Mouse (Mus musculus): ENCODE results near the gene Ift46.
A peak's percentile ranks its signal among the peaks of the same experiment; 100 is the strongest.

Gene Ift46

GRCm38 (mm10) chr9:44767101-44768028 lies at the start of gene Ift46, which contains the start of gene Arcn1:
TSS of gene Ift46 (plus strand) at chr9:44767908.
TSS of gene Arcn1 (minus strand) at chr9:44767845.
- DNase-seq (ENCODE audit: low spot score in 2 of 2) = peak; percentile 72 to 74

DNA sequence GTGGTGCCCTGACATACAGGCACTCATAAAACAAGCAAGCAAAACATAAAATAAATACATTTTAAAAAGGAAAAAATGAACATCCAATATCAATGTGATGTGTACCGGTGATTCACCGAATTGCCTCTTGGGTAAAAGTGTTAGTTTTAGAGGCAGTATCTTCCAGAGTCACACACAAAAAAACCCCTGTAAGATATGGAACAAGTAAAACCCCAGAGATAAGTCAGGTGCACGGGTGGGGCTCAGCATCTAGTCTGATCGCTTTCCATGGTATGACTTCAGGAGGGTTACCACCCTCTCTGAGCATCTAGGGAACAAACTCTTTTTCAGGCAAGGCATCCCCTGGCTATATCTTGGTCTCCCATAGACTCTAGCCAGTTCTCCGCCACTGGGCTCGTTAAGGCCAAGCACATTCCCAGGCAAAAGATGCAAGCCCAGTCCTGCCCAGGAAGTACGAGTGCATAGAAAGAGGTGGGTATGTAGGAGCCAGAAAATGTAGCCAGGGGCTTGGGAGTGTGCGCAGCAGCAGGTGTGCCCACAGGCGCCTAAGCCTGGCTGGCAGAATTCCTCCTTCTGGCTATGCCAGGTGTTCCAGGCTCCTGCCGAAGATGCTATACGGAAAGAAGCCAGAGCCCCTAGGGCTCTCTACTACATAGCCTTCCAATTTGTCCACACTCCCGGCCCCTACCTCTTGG lies 48.6 kb upstream of the Ift46 start:
- DNase-seq (ENCODE audit: low spot score in 2 of 2) = no peak

GRCm38 (mm10) chr9:44719632-44720357 lies 47.9 kb upstream of the Ift46 start:
- no peak for DNase-seq (ENCODE audit: low spot score in 2 of 2)

DNA sequence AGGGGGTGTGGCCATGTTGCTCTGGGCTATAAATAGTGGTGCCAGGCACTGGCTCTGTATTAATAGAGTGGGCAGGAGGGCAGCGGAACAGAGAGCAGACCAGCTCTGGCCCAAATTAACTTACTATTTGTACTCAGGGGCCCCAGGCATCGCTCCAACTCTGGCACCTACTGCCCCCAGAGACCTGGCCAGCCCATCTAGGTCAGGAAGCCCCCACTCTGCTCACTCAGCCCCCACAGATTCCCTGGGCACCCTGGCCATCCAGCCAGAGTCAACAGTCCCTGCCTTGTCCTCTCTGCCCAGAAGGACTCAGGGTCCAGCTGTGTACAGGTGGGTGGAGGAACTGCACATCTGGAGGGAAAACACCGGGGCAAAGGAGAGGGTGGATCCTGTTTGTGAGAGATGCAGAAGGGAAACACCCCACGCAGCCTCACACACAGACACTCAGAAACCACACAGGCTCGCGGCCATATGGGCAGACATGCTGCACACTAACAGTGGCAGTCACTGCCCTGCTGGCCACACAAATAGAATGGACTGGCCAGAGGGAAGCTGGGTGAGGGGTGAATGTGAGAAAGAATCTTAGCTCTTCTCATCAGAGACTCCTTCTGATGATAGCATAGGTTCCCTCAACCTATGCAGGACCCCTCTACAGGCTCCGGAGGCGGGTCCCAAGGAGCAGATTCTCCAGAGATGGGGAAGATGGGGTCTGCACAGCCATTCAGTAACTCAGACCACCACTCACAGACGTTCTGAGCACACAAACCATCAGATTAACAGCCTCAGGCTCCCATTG lies 47.2 kb upstream of the Ift46 start:
- no peak for DNase-seq (ENCODE audit: low spot score in 2 of 2)

DNA sequence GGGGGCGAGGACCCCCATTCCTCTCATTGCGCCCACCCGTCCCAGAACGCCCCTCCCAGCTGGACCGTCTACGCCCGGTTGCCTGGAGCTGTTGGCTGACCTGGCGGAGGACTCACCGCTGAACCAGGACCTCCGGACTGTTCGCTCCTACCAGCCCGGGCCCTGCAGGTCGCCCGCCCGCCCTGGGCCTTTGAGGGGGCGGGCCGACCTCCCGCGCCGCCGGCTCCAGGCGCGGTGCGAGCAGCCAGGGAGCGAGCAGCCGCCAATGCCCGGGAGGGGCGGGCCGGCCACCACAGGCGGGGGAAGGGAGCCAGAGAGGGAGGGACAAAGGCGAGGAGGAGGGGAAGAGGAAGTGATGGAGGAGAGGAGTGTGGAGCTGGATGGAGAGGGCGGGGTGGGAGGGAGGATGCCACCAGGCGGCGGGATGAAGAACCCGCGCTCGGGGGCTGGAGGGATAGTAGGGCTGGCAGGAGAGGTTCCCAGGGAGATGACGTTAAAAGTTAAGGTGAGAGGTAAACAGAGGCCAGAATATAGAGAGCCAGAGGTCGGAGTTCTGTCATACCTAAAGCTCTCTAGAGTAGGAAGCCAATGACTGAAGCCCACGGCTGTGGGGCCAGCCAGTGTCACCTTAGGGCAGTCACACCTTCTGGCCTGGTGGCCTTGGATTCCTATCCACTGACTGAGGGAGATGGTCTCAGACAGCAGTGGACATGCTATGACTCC lies 46.4 kb upstream of the Ift46 start:
- peak; percentile 50 to 59 for DNase-seq (ENCODE audit: low spot score in 2 of 2)

DNA sequence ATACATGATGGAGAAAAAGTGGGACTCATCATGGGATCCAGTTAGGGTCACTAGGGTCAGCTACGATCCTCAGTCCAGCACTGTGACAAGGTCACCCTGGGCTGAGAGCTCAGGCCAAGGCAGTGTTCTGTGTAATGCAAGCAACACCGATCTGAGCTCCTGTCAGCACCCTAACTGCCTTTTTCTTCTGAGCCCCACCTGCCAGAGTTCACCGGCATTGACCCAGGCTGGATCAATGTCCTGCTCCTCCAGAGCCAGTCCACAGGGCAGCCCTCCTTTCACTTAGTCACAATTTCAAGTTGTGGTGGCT lies 45.9 kb upstream of the Ift46 start:
- no peak for DNase-seq (ENCODE audit: low spot score in 2 of 2)

GRCm38 (mm10) chr9:44722575-44722974 lies 45.1 kb upstream of the Ift46 start:
- DNase-seq (ENCODE audit: low spot score in 2 of 2) = no peak

GRCm38 (mm10) chr9:44723008-44723407 lies 44.7 kb upstream of the Ift46 start:
- no peak for DNase-seq (ENCODE audit: low spot score in 2 of 2)

- no peak for DNase-seq (ENCODE audit: low spot score in 2 of 2)
These were observed 44.1 kb upstream of the Ift46 start for GRCm38 (mm10) chr9:44723521-44724041.

GRCm38 (mm10) chr9:44724223-44724622 lies 43.5 kb upstream of the Ift46 start:
- DNase-seq (ENCODE audit: low spot score in 2 of 2) = no peak

DNA sequence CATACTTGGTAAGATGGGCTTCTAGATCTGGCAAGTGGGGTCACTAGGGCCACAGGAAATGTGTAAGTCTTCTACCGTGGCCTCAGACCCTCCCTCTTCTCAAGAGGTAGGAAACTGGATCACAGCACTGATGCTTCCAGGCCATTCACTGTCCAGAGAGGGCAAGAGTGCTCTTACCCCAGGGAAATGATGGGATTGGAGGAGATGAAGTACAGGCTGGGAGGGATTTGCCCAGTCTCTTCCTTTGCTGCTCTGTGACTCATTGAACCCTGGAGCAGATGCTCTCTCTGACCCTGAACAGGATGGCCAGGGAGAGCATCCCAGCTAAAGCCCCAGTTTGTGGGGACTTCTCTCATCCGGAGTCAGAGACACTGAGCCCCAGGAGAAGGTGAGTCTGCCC lies 43.0 kb upstream of the Ift46 start:
- DNase-seq (ENCODE audit: low spot score in 2 of 2) = no peak

DNA sequence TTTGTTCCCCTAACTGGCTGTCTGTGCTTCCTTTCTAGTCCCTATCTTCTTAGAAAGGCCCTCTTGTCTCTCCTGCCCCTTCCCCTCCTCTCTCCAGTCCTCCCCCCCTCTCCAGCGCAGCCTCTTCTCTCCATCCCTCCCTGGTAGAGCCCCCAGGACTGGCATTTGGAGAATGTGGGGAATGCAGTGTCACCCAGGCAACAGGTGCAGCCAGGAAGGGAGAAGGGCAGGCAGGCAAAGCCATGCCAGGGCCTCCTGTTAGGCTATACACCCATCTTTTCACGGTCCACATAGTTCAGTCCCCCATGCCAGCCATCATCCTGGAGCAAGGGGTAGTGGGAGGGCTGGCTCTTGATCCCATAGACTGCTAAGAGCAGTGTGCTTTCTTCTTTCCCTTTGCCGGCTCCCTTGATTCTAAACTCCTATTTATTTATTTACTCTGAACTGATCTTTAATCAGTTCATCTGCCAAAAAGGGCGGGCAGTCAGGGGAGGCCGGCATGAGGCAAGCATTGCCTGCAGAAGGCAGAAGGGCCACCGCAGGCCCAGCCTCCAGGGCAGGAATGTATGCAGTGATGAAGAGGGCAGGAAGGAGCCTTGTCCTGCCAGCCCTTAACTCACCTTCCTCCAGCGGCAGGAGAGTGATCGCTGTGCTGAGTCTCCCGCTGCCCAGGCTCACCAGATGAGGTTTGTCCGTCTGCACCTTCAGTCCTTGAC lies 41.1 kb upstream of the Ift46 start:
- no peak for DNase-seq (ENCODE audit: low spot score in 2 of 2)

- DNase-seq (ENCODE audit: low spot score in 2 of 2) = no peak
These were observed 40.3 kb upstream of the Ift46 start for GRCm38 (mm10) chr9:44727441-44727840.

DNA sequence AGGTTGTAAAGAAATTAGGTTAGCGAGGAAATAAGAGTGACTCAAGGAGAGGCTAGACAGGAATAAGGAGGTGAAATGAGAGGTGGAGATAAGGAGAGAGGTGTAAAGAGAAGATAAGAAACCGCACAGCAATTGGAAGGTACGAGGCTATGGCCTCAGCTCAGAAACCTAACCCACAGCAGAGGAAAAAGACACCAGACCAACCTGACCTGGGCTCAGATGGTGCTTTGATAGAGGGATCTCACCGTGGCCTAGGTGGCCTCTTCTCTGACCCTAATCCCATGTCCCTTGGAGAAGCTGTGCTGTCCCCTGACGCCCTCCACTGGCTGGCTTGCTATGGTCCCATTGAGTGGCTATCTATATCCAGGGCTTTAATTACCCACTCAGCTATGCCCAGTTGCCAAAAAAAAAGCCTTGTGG lies 35.6 kb upstream of the Ift46 start:
- DNase-seq (ENCODE audit: low spot score in 2 of 2) = no peak

GRCm38 (mm10) chr9:44732921-44733530 lies 34.7 kb upstream of the Ift46 start:
- DNase-seq (ENCODE audit: low spot score in 2 of 2) = no peak

GRCm38 (mm10) chr9:44733671-44734523 lies 33.8 kb upstream of the Ift46 start:
- DNase-seq (ENCODE audit: low spot score in 2 of 2) = peak in 1 of 2 experiments; percentile 18

- DNase-seq (ENCODE audit: low spot score in 2 of 2) = peak; percentile 42 to 51
These were observed 32.9 kb upstream of the Ift46 start, which contains the start of gene Phldb1 for GRCm38 (mm10) chr9:44734524-44735494. TSS of gene Phldb1 (minus strand) at chr9:44735198.

Data from spleen, postnatal 36 days (tissue).